Mouse (Mus musculus) hindbrain, embryonic 16.5 days (tissue): ENCODE data around the gene Map4k1. TPM values are rescaled to one million over a fixed set of nuclear protein-coding genes. Genes with fewer than 3 reads are reported as not detected.

Experiments
- ATAC-seq: fragments of 200-750 bp; cut with Nextera tagmentation; 2 replicates; pipeline ENCODE4 v1.8.0; 2017; ENCODE audit warnings: moderate TSS enrichment, moderate library complexity
- H3K27ac ChIP-seq: fragments of 300-500 bp; sonication (generic); 2 replicates; pipeline ENCODE4 v1.5.1; 2014; ENCODE audit warnings: low read depth, mild to moderate bottlenecking, control low read depth, low read length, moderate library complexity
- H3K27me3 ChIP-seq: fragments of 300-500 bp; sonication (generic); replicated peaks from 2 replicates; pipeline ENCODE4 v1.6.1; 2014; ENCODE audit warnings: low read length; ENCODE audit not compliant: control insufficient read depth, insufficient read depth
- H3K36me3 ChIP-seq: fragments of 300-500 bp; sonication (generic); 2 replicates; pipeline ENCODE4 v1.6.1; 2014; ENCODE audit warnings: mild to moderate bottlenecking, low read length, moderate library complexity, mixed read lengths; ENCODE audit not compliant: control insufficient read depth, insufficient read depth
- H3K4me1 ChIP-seq: fragments of 300-500 bp; sonication (generic); 2 replicates; pipeline ENCODE4 v1.6.1; 2014; ENCODE audit warnings: low read depth, low read length; ENCODE audit not compliant: control insufficient read depth, insufficient read depth
- H3K4me2 ChIP-seq: fragments of 300-500 bp; sonication (generic); 2 replicates; pipeline ENCODE4 v1.6.1; 2014; ENCODE audit warnings: mild to moderate bottlenecking, low read length, control low read depth, moderate library complexity
- H3K4me3 ChIP-seq: fragments of 300-500 bp; sonication (generic); 2 replicates; pipeline ENCODE4 v1.5.1; 2014; ENCODE audit warnings: mild to moderate bottlenecking, low read length, control low read depth, moderate library complexity
- H3K9ac ChIP-seq: fragments of 300-500 bp; sonication (generic); 2 replicates; pipeline ENCODE4 v1.6.1; 2014; ENCODE audit warnings: low read depth, mild to moderate bottlenecking, control low read depth, low read length, moderate library complexity
- H3K9me3 ChIP-seq: fragments of 300-500 bp; sonication (generic); 2 replicates; pipeline ENCODE4 v1.6.1; 2014; ENCODE audit warnings: mild to moderate bottlenecking, low read length, moderate library complexity; ENCODE audit not compliant: control insufficient read depth
- WGBS: fragments of 180-500 bp; shearing (Covaris S2); extraction: QIAGEN DNeasy Blood & Tissue Kit; methylation state at CpG from one replicate; pipeline ENCODE4 v1.1.7; 2014; 5-methylcytosine and 5-hydroxymethylcytosine counted together
- polyA plus RNA-seq: library from polyadenylated mRNA; unstranded; fragments of >200 nt; fragmentation: Nextera tagmentation; extraction: Ambion mirVana; gene quantifications from 2 replicates; pipeline ENCODE4 v1.2.1, GENCODE M21; 2015

Map4k1 gene
- polyA plus RNA-seq, 1 experiment from 2014 or later, result 13.8 TPM

DNA sequence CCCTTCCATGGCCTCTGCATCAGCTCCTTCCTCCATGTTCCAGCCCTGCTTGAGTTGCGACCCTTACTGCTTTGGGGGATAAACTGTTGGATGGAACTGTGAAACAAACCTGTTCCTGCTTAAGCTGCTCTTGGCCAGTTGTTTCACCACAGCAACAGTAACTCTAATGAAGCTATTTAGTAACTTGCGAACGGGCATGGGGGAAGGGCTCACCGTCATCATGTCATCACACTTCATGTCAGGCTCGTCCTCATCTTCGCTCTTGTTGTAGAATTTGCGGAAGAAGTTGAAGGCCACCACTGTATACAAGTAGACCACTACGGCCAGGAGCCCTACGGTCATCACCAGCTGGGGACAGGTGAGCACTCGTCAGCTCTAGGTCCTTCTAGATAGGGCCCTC, 26.3 kb downstream of the Map4k1 start:
- H3K36me3 ChIP-seq, result no peaks in the 10 kb centered on the region
- no peak overlapping the region for H3K27ac ChIP-seq
- ATAC-seq, result no peak
- 91% methylated on average over 10 of the region's 10 CpGs for WGBS
- H3K4me1 ChIP-seq, result no peaks in the 10 kb centered on the region
- H3K9me3 ChIP-seq, result no peaks in the 10 kb centered on the region
- H3K27me3 ChIP-seq, result no peaks in the 10 kb centered on the region
- H3K9ac ChIP-seq, result no peak overlapping the region
- H3K4me3 ChIP-seq, result no peak overlapping the region
- H3K4me2 ChIP-seq, result no peak overlapping the region

- no peak overlapping the region for H3K27ac ChIP-seq
- no peak overlapping the region for H3K4me2 ChIP-seq
- H3K9me3 ChIP-seq, result no peaks in the 10 kb centered on the region
- H3K4me1 ChIP-seq, result no peaks in the 10 kb centered on the region
- H3K9ac ChIP-seq, result no peak overlapping the region
- ATAC-seq, result no peak
- H3K36me3 ChIP-seq, result no peaks in the 10 kb centered on the region
- H3K4me3 ChIP-seq, result no peak overlapping the region
- WGBS, result 76% methylated on average over 9 of the region's 9 CpGs
- H3K27me3 ChIP-seq, result no peaks in the 10 kb centered on the region
These were observed 26.9 kb downstream of the Map4k1 start for GRCm38 (mm10) chr7:29008714-29009113.

GRCm38 (mm10) chr7:29014984-29015383, 33.1 kb downstream of the Map4k1 start:
- no peak overlapping the region for H3K27ac ChIP-seq
- H3K4me2 ChIP-seq, result no peak overlapping the region
- no peak overlapping the region for H3K4me3 ChIP-seq
- WGBS, result 100% methylated on average over 1 of the region's 1 CpGs
- H3K9ac ChIP-seq, result no peak overlapping the region
- H3K9me3 ChIP-seq, result no peaks in the 10 kb centered on the region
- no peaks in the 10 kb centered on the region for H3K36me3 ChIP-seq
- ATAC-seq, result no peak
- H3K4me1 ChIP-seq, result peaks cover 4% of the 10 kb centered on the region; the same call in 1 of the 2 replicates
- H3K27me3 ChIP-seq, result peaks cover 13% of the 10 kb centered on the region

DNA sequence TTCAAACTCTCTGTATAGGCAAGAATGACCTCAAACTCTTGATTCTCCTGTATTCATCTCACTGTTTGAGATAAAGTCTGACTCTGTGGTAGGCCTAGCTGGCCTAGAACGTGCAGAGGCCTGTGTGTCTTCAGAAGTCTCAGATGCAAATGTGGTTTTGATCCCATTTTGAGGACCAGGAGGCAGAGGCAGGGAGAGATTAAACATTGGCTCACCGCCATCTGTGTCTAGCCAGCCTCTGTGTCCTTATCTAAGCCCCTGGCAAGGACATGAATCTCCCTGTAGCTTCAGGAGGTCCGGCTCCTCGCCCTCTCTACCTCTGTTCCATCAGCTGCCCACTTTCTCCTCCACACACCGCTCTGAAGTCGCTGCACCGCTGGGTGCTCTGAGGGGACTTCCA, 34.6 kb downstream of the Map4k1 start:
- ATAC-seq, result no peak
- peaks cover 15% of the 10 kb centered on the region for H3K27me3 ChIP-seq
- H3K4me3 ChIP-seq, result no peak overlapping the region
- no peaks in the 10 kb centered on the region for H3K36me3 ChIP-seq
- WGBS, result 84% methylated on average over 7 of the region's 7 CpGs
- no peak overlapping the region for H3K27ac ChIP-seq
- no peak overlapping the region for H3K4me2 ChIP-seq
- H3K4me1 ChIP-seq, result peaks cover 4% of the 10 kb centered on the region; the same call in 1 of the 2 replicates
- H3K9ac ChIP-seq, result no peak overlapping the region
- H3K9me3 ChIP-seq, result no peaks in the 10 kb centered on the region

- ATAC-seq, result no peak
- Histone ChIP-seq H3K36me3 (no peaks in the 10 kb centered on the region), H3K9me3 (no peaks in the 10 kb centered on the region), H3K4me1 (peaks cover 4% of the 10 kb centered on the region; the same call in 1 of the 2 replicates), H3K27me3 (peaks cover 15% of the 10 kb centered on the region), H3K4me2 (no peak overlapping the region), H3K27ac (no peak overlapping the region), H3K9ac (no peak overlapping the region), H3K4me3 (no peak overlapping the region)
- WGBS, result 86% methylated on average over 7 of the region's 7 CpGs
These were observed 35.4 kb downstream of the Map4k1 start for GRCm38 (mm10) chr7:29017222-29017621.

DNA sequence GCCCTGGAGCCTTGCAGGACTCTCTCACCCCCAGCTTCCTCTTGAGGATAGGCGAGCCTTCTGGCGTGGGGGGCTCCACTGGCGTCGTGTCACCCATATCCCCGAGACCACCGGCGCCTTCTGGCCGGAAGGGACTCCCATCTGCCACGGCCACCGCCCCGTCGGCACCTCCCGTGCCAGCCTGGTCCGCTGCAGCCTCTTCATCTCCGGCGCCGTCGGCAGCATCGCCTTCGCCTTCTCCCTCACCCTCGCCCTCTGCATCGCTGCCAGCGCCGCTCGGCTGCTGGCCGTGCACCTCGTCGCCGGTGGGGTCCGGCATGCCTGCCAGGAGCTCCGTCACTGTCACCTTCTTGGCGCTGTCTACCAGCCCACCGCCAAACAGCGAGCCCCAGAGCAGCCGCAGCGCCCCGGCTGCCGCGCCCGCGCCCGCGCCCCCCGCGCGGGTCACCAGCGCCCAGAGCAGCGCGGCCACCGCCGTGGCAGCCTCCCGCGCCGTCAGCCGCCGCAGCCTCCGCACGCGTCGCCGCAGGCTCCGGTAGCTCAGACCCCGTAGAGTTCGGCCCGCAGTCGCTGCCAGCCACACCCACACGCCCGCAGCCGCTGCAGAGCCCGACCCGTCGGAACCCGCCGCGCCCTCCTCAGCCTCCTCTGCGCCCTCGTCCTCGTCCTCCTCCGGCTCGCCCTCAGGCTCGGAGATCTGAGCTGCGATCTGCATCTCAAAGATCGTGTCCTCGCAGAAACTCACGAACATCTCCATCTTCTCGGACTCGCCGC, 37.8 kb downstream of the Map4k1 start:
- ATAC-seq, result peak; percentile 24; the same call in 1 of the 2 replicates
- H3K4me1 ChIP-seq, result peaks cover 4% of the 10 kb centered on the region; the same call in 1 of the 2 replicates
- H3K27me3 ChIP-seq, result peaks cover 15% of the 10 kb centered on the region
- H3K9ac ChIP-seq, result peak overlapping the region; percentile 46
- H3K27ac ChIP-seq, result no peak overlapping the region
- H3K9me3 ChIP-seq, result no peaks in the 10 kb centered on the region
- no peaks in the 10 kb centered on the region for H3K36me3 ChIP-seq
- H3K4me3 ChIP-seq, result peak overlapping the region; percentile 44
- peak overlapping the region; percentile 57 for H3K4me2 ChIP-seq
- 4% methylated on average over 77 of the region's 88 CpGs for WGBS

GRCm38 (mm10) chr7:29022479-29022878, 40.6 kb downstream of the Map4k1 start:
- H3K9me3 ChIP-seq, result no peaks in the 10 kb centered on the region
- WGBS, result 89% methylated on average over 8 of the region's 8 CpGs
- no peak overlapping the region for H3K4me2 ChIP-seq
- no peak for ATAC-seq
- H3K27ac ChIP-seq, result no peak overlapping the region
- no peak overlapping the region for H3K4me3 ChIP-seq
- H3K27me3 ChIP-seq, result peaks cover 15% of the 10 kb centered on the region
- peaks cover 4% of the 10 kb centered on the region; the same call in 1 of the 2 replicates for H3K4me1 ChIP-seq
- H3K36me3 ChIP-seq, result no peaks in the 10 kb centered on the region
- no peak overlapping the region for H3K9ac ChIP-seq

GRCm38 (mm10) chr7:29023514-29023913, 41.7 kb downstream of the Map4k1 start:
- H3K27ac ChIP-seq, result no peak overlapping the region
- no peak overlapping the region for H3K4me2 ChIP-seq
- H3K4me3 ChIP-seq, result no peak overlapping the region
- ATAC-seq, result no peak
- H3K9ac ChIP-seq, result no peak overlapping the region
- H3K4me1 ChIP-seq, result peaks cover 4% of the 10 kb centered on the region; the same call in 1 of the 2 replicates
- 97% methylated on average over 8 of the region's 8 CpGs for WGBS
- no peaks in the 10 kb centered on the region for H3K9me3 ChIP-seq
- peaks cover 8% of the 10 kb centered on the region for H3K27me3 ChIP-seq
- H3K36me3 ChIP-seq, result no peaks in the 10 kb centered on the region

DNA sequence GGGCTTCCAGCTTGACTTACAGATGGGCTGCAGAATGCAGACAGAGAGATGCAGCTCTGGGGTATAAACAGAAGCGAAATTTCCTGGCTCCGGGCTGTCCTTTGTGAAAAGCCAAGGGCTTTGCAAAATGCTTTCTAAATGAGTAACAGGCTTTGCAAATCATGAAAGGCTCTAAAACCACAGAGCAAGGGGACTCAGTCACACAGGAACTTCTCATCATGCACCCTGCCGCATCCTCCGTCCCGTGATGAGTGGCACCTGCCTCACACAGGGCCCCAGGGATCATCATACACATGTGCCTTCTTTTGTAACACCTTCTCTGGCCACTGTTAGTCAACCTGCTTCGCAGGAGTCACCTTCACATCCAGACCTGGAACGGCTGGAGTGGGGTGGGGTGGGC, 43.7 kb downstream of the Map4k1 start:
- no peak overlapping the region for H3K9ac ChIP-seq
- no peaks in the 10 kb centered on the region for H3K9me3 ChIP-seq
- no peaks in the 10 kb centered on the region for H3K4me1 ChIP-seq
- 82% methylated on average over 7 of the region's 7 CpGs for WGBS
- H3K4me2 ChIP-seq, result no peak overlapping the region
- no peak overlapping the region for H3K27ac ChIP-seq
- H3K27me3 ChIP-seq, result 0 out of 2 replicates have a peak, but pooled peaks cover 2% of the 10 kb centered on the region
- H3K36me3 ChIP-seq, result no peaks in the 10 kb centered on the region
- no peak overlapping the region for H3K4me3 ChIP-seq
- no peak for ATAC-seq
